Mouse (Mus musculus) heart, embryonic 13.5 days (tissue): ENCODE measurements around the gene Calr. TPM values are rescaled to one million over a fixed set of nuclear protein-coding genes. Genes with fewer than 3 reads are reported as not detected.

Source experiments
- ATAC-seq: fragments of 200-750 bp; cut with Nextera tagmentation; 2 replicates; pipeline ENCODE4 v1.8.0; 2017; ENCODE audit warnings: moderate TSS enrichment; ENCODE audit not compliant: insufficient number of reproducible peaks, low FRiP score, low TSS enrichment; ENCODE audit errors: extremely low read depth
- H3K27ac ChIP-seq: fragments of 300-500 bp; sonication (generic); replicated peaks from 2 replicates; pipeline ENCODE4 v1.5.1; 2015; ENCODE audit warnings: moderate library complexity, mild to moderate bottlenecking, inconsistent platforms
- H3K27me3 ChIP-seq: fragments of 300-500 bp; sonication (generic); replicated peaks from 2 replicates; pipeline ENCODE4 v1.6.1; 2015; ENCODE audit warnings: mild to moderate bottlenecking, inconsistent platforms
- H3K36me3 ChIP-seq: fragments of 300-500 bp; sonication (generic); 2 replicates; pipeline ENCODE4 v1.6.1; 2015; ENCODE audit warnings: mild to moderate bottlenecking, inconsistent platforms
- H3K4me1 ChIP-seq: fragments of 300-500 bp; sonication (generic); 2 replicates; pipeline ENCODE4 v1.6.1; 2015; ENCODE audit warnings: inconsistent platforms
- H3K4me2 ChIP-seq: fragments of 300-500 bp; sonication (generic); 2 replicates; pipeline ENCODE4 v1.6.1; 2015; ENCODE audit warnings: inconsistent platforms, mild to moderate bottlenecking, moderate library complexity
- H3K4me3 ChIP-seq: fragments of 300-500 bp; sonication (generic); 2 replicates; pipeline ENCODE4 v1.5.1; 2015; ENCODE audit warnings: moderate library complexity, mild to moderate bottlenecking, inconsistent platforms
- H3K9ac ChIP-seq: fragments of 300-500 bp; sonication (generic); 2 replicates; pipeline ENCODE4 v1.6.1; 2015; ENCODE audit warnings: inconsistent platforms, mild to moderate bottlenecking, moderate library complexity
- H3K9me3 ChIP-seq: fragments of 300-500 bp; sonication (generic); 2 replicates; pipeline ENCODE4 v1.6.1; 2016; ENCODE audit warnings: inconsistent platforms
- WGBS: fragments of 180-500 bp; shearing (Covaris S2); methylation state at CpG from one replicate; pipeline ENCODE4 v1.1.7; 2015; ENCODE audit warnings: mixed read lengths; 5-methylcytosine and 5-hydroxymethylcytosine counted together
- polyA plus RNA-seq: library from polyadenylated mRNA; unstranded; fragments of >200 nt; fragmentation: Nextera tagmentation; extraction: Ambion mirVana; gene quantifications from 2 replicates; pipeline ENCODE4 v1.2.1, GENCODE M21; 2015

Gene Calr
- polyA plus RNA-seq, 1 experiment from 2014 or later, result 711 TPM

DNA sequence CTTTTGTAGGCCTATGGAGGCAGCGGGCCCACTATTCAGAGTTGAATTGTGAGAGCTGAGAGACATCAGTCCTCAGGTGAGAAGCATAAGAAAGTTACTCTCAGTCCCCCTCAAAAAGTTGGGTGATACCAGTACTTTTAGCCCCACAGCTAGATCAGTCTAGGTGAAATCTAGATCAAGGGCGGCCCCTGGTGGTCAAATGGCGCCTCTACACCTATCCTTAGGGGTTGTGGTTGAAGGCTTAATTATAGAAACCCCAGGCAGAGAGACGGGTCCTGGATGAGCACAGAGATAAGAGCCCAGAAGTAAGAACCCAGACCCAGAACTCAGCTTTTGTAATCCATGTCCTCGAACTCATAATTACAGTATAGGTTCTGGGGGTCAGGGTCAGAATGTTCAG is 33.7 kb downstream of the Calr start:
- H3K36me3 ChIP-seq, result 0 out of 2 replicates have a peak, but pooled peaks cover 3% of the 10 kb centered on the region
- H3K27ac ChIP-seq, result no peak overlapping the region
- H3K4me1 ChIP-seq, result peaks cover 27% of the 10 kb centered on the region
- no peaks in the 10 kb centered on the region for H3K9me3 ChIP-seq
- H3K9ac ChIP-seq, result no peak overlapping the region
- peaks cover 52% of the 10 kb centered on the region for H3K27me3 ChIP-seq
- 0% methylated on average over 5 of the region's 5 CpGs for WGBS
- no peak overlapping the region for H3K4me2 ChIP-seq
- H3K4me3 ChIP-seq, result no peak overlapping the region
- no peak for ATAC-seq

- 31% methylated on average over 10 of the region's 10 CpGs for WGBS
- Histone ChIP-seq H3K9ac (peak overlapping the region; percentile 68), H3K4me2 (peak overlapping the region; percentile 73), H3K4me3 (peak overlapping the region; percentile 48), H3K9me3 (no peaks in the 10 kb centered on the region), H3K27me3 (peaks cover 53% of the 10 kb centered on the region), H3K4me1 (peaks cover 27% of the 10 kb centered on the region), H3K27ac (no peak overlapping the region), H3K36me3 (0 out of 2 replicates have a peak, but pooled peaks cover 3% of the 10 kb centered on the region)
- ATAC-seq, result no peak
These were observed 35.4 kb downstream of the Calr start for GRCm38 (mm10) chr8:84811303-84811702.

- ATAC-seq, result peak; percentile 70
- Histone ChIP-seq H3K9me3 (0 out of 2 replicates have a peak, but pooled peaks cover 3% of the 10 kb centered on the region), H3K9ac (peak overlapping the region; percentile 68), H3K36me3 (no peaks in the 10 kb centered on the region), H3K4me3 (peak overlapping the region; percentile 48), H3K4me2 (peak overlapping the region; percentile 73), H3K4me1 (peaks cover 27% of the 10 kb centered on the region), H3K27ac (no peak overlapping the region), H3K27me3 (peaks cover 53% of the 10 kb centered on the region)
- WGBS, result 2% methylated on average over 30 of the region's 32 CpGs
These were observed 35.8 kb downstream of the Calr start for GRCm38 (mm10) chr8:84810896-84811295.

DNA sequence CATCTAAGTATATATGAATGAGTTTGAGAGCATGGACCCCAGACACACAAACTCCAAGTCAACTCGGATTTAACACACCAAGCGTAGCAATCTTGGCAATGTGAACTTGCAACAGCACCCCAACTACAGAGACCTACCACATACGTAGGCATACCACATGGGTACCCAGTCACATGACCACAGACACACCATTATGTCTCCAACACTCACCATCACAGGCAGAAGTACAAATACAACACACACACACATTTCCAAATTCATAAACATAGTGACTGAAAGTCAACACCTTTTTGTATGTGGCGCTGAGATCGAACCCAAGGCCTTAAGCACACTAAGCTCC is 36.8 kb downstream of the Calr start:
- H3K9ac ChIP-seq, result no peak overlapping the region
- peaks cover 21% of the 10 kb centered on the region for H3K4me1 ChIP-seq
- WGBS, result 74% methylated on average over 5 of the region's 5 CpGs
- H3K9me3 ChIP-seq, result 0 out of 2 replicates have a peak, but pooled peaks cover 4% of the 10 kb centered on the region
- peaks cover 55% of the 10 kb centered on the region for H3K27me3 ChIP-seq
- no peak for ATAC-seq
- no peak overlapping the region for H3K27ac ChIP-seq
- no peak overlapping the region for H3K4me3 ChIP-seq
- no peaks in the 10 kb centered on the region for H3K36me3 ChIP-seq
- H3K4me2 ChIP-seq, result no peak overlapping the region

- Histone ChIP-seq H3K4me2 (no peak overlapping the region), H3K9ac (no peak overlapping the region), H3K4me1 (peaks cover 15% of the 10 kb centered on the region), H3K9me3 (0 out of 2 replicates have a peak, but pooled peaks cover 4% of the 10 kb centered on the region), H3K27ac (no peak overlapping the region), H3K36me3 (no peaks in the 10 kb centered on the region), H3K4me3 (no peak overlapping the region), H3K27me3 (peaks cover 55% of the 10 kb centered on the region)
- ATAC-seq, result no peak; the same call in 1 of the 2 replicates
- WGBS, result 50% methylated on average over 12 of the region's 12 CpGs
These were observed 37.4 kb downstream of the Calr start for GRCm38 (mm10) chr8:84809109-84809940.

DNA sequence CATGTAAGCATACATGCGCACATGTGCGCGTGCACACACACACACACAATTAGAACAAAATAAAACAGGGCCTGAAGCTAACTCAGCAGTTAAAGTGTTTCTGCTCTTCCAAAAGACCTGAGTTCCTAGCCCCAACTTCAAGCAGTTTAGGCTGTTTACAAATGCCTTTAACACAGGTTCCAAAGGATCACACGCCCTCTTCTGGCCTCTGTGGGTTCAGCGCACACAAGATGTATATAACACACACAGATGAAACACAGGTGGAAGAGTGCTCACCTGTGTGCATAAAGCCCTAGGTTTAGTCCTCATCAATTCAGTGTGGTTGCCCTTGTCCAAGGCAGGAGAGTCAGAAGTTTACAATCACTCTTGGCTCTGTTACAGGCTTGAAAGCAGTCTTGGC is 40.7 kb downstream of the Calr start:
- Histone ChIP-seq H3K4me3 (no peak overlapping the region), H3K4me1 (peaks cover 6% of the 10 kb centered on the region), H3K4me2 (no peak overlapping the region), H3K36me3 (no peaks in the 10 kb centered on the region), H3K9ac (no peak overlapping the region), H3K27ac (no peak overlapping the region), H3K27me3 (peaks cover 60% of the 10 kb centered on the region), H3K9me3 (0 out of 2 replicates have a peak, but pooled peaks cover 4% of the 10 kb centered on the region)
- ATAC-seq, result no peak
- WGBS, result 90% methylated on average over 5 of the region's 5 CpGs

- H3K4me2 ChIP-seq, result peak within 1 kb of the TSS; percentile 87
- H3K36me3 ChIP-seq, result peaks cover 8% of the 10 kb centered on the region
- WGBS, result 1% methylated on average over 80 of the region's 125 CpGs
- H3K27me3 ChIP-seq, result peaks cover 85% of the 10 kb centered on the region
- H3K4me1 ChIP-seq, result peaks cover 27% of the 10 kb centered on the region
- peak within 1 kb of the TSS; percentile 87 for H3K4me3 ChIP-seq
- peak within 1 kb of the TSS; percentile 98 for H3K9ac ChIP-seq
- no peaks in the 10 kb centered on the region for H3K9me3 ChIP-seq
- peak; percentile 2; the same call in 1 of the 2 replicates for ATAC-seq
- peak within 1 kb of the TSS; percentile 85 for H3K27ac ChIP-seq
These were observed 46.5 kb downstream of the Calr start, which contains the start of gene Nfix for GRCm38 (mm10) chr8:84799999-84800831. Gene Nfix (minus strand): TSS chr8:84800344.

- Histone ChIP-seq H3K9me3 (no peaks in the 10 kb centered on the region), H3K4me2 (peak overlapping the region; percentile 87), H3K27ac (peak overlapping the region; percentile 85), H3K4me3 (peak overlapping the region; percentile 87), H3K9ac (peak overlapping the region; percentile 98), H3K4me1 (peaks cover 36% of the 10 kb centered on the region), H3K36me3 (peaks cover 8% of the 10 kb centered on the region), H3K27me3 (peaks cover 85% of the 10 kb centered on the region)
- no peak for ATAC-seq
- 1% methylated on average over 85 of the region's 108 CpGs for WGBS
These were observed 47.4 kb downstream of the Calr start for GRCm38 (mm10) chr8:84799136-84799931.

DNA sequence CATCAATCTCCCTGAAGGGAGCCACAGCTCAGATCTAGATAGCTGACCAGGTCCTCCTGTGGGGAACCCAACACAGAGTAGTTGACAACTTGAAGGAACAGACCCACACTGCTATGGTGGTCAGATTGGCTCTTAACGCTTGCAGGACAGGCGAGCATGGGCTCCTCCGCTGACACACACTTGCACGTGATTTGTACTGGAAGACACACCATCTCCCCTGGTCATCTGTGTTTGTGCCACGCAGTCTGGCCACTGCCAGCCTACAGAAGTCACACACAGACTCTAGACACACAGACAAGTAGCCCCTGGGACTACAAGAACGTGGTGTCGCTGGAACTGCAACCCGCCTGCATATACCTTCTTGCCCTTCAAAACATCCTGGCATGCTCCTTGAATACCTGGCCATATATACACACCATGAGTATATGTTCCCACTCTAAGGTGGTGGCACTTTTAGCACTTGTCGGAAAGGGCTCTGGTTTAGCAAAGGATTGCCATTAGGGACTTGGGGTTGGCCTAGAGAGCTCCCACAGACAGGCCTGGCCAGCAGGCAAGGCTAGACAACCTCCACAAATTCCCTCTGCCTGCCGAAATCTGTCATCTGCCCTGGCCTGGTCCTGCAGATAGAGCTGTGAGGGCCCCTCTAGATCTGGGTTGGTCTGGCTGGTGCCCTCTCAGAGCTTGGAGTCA is 48.1 kb downstream of the Calr start:
- no peaks in the 10 kb centered on the region for H3K9me3 ChIP-seq
- peaks cover 86% of the 10 kb centered on the region for H3K27me3 ChIP-seq
- peak overlapping the region; percentile 87 for H3K4me3 ChIP-seq
- H3K36me3 ChIP-seq, result peaks cover 8% of the 10 kb centered on the region
- peak overlapping the region; percentile 85; the same call in 1 of the 2 replicates for H3K27ac ChIP-seq
- peak overlapping the region; percentile 98 for H3K9ac ChIP-seq
- WGBS, result 56% methylated on average over 10 of the region's 10 CpGs
- H3K4me1 ChIP-seq, result peaks cover 44% of the 10 kb centered on the region
- no peak for ATAC-seq
- H3K4me2 ChIP-seq, result peak overlapping the region; percentile 87

- Histone ChIP-seq H3K36me3 (peaks cover 8% of the 10 kb centered on the region), H3K9ac (peak overlapping the region; percentile 98), H3K27ac (no peak overlapping the region), H3K9me3 (no peaks in the 10 kb centered on the region), H3K4me2 (peak overlapping the region; percentile 87), H3K27me3 (peaks cover 86% of the 10 kb centered on the region), H3K4me1 (peaks cover 49% of the 10 kb centered on the region), H3K4me3 (peak overlapping the region; percentile 87)
- WGBS, result 72% methylated on average over 6 of the region's 6 CpGs
- ATAC-seq, result no peak
These were observed 48.8 kb downstream of the Calr start for GRCm38 (mm10) chr8:84797971-84798370.
